Mouse (Mus musculus) leukemia stem cell, adult 10-12 weeks (primary cell): ENCODE measurements around the gene Tnfrsf26. TPM values are rescaled to one million over a fixed set of nuclear protein-coding genes. Genes with fewer than 3 reads are reported as not detected.

Experiments used
- polyA plus RNA-seq: library from polyadenylated mRNA; stranded (reverse); fragments of >175 nt; gene quantifications from 2 replicates; pipeline ENCODE4 v1.2.3, GENCODE M21; 2012; ENCODE audit warnings: low replicate concordance

The Tnfrsf26 gene
- polyA plus RNA-seq = 0.13 TPM in 1 of 2 replicates, not detected in the other

GRCm38 (mm10) chr7:143628540-143628939, at the start of gene Tnfrsf26:
Tnfrsf26 (minus strand) TSS chr7:143628722.

GRCm38 (mm10) chr7:143649034-143649768, 20.7 kb upstream of the Tnfrsf26 start, which contains the start of gene Tnfrsf22:
Tnfrsf22 (minus strand) TSS chr7:143649661.

GRCm38 (mm10) chr7:143599428-143600230, 28.9 kb downstream of the Tnfrsf26 start, which contains the start of gene Cars:
Cars (minus strand) TSS chr7:143600090.

Other genes starting within 250 kb of the Tnfrsf26 start
- gene Cdkn1c, start 167.7 kb downstream of the Tnfrsf26 start, polyA plus RNA-seq = 0.39 and 1.1 TPM in 2 replicates
- 0.30 TPM in 1 of 2 replicates, not detected in the other for gene Slc22a18, start 155.0 kb downstream of the Tnfrsf26 start, polyA plus RNA-seq
- gene Phlda2, start 125.6 kb downstream of the Tnfrsf26 start, polyA plus RNA-seq = 11.6 and 16.0 TPM in 2 replicates
- gene Nap1l4, start 79.6 kb downstream of the Tnfrsf26 start, polyA plus RNA-seq = 22.5 and 50.1 TPM in 2 replicates
- gene Cars, start 28.6 kb downstream of the Tnfrsf26 start, polyA plus RNA-seq = 30.6 and 46.1 TPM in 2 replicates
- 0.82 TPM in 1 of 2 replicates, not detected in the other for gene Tnfrsf22, start 20.9 kb upstream of the Tnfrsf26 start, polyA plus RNA-seq
- gene Tnfrsf23, start 57.1 kb upstream of the Tnfrsf26 start, polyA plus RNA-seq = 0.16 TPM in 1 of 2 replicates, not detected in the other
- gene Osbpl5, start 128.3 kb upstream of the Tnfrsf26 start, polyA plus RNA-seq = 3.2 and 6.5 TPM in 2 replicates
- gene Mrgprg, start 138.3 kb upstream of the Tnfrsf26 start, polyA plus RNA-seq = not detected in 2 replicates
- gene Mrgpre, start 155.8 kb upstream of the Tnfrsf26 start, polyA plus RNA-seq = 2.0 and 2.7 TPM in 2 replicates
- gene Nadsyn1, start 194.1 kb upstream of the Tnfrsf26 start, polyA plus RNA-seq = 0.81 and 5.3 TPM in 2 replicates
- gene Dhcr7, start 194.4 kb upstream of the Tnfrsf26 start, polyA plus RNA-seq = 4.0 and 20.4 TPM in 2 replicates
- gene Gm498, start 238.1 kb upstream of the Tnfrsf26 start, polyA plus RNA-seq = not detected in 2 replicates